Mouse (Mus musculus) kidney, adult 2 months (tissue): Measurements from ENCODE around the gene Fbxo42.

Experiments used
- CTCF ChIP-seq: fragments of 200-500 bp; conservative IDR thresholded peaks from 2 replicates; pipeline ENCODE4 v1.5.1; 2011; ENCODE audit warnings: low read depth, mild to moderate bottlenecking, control low read depth, low read length, moderate library complexity, mixed read lengths; ENCODE audit not compliant: insufficient read depth, insufficient read length
- POLR2A ChIP-seq: fragments of 200-500 bp; IDR thresholded peaks from one replicate; pipeline ENCODE4 v1.6.1; 2011; ENCODE audit warnings: low read depth, low read length, control low read depth

- TF ChIP-seq POLR2A (no peak), CTCF (no peak)
These were observed 1.2 kb upstream of the Fbxo42 start for GRCm38 (mm10) chr4:141146491-141147033.
